Mouse (Mus musculus) C2C12 (cell line): ENCODE measurements at regions not wholly inside any gene's neighbourhood (a gene's known extent, or its start where the extent isn't known, plus 50 kb on each side); places are given as distances from the start of the nearest gene placed in this dataset.

Experiments
- CEBPB ChIP-seq: IDR thresholded peaks from one replicate; pipeline ENCODE4 v1.6.1; 2011; ENCODE audit warnings: low read depth, mild to moderate bottlenecking, control low read depth, moderate library complexity
- CTCF ChIP-seq: IDR thresholded peaks from one replicate; pipeline ENCODE4 v1.5.1; 2011; ENCODE audit not compliant: control insufficient read depth, insufficient read depth, insufficient read length
- MAX ChIP-seq: IDR thresholded peaks from one replicate; pipeline ENCODE4 v1.6.1; 2011; ENCODE audit warnings: mild to moderate bottlenecking, control low read depth
- MYOD1 ChIP-seq: IDR thresholded peaks from one replicate; pipeline ENCODE4 v1.6.1; 2011; ENCODE audit warnings: low read depth; ENCODE audit not compliant: control insufficient read depth, insufficient read length
- MYOG ChIP-seq: IDR thresholded peaks from one replicate; pipeline ENCODE4 v1.6.1; 2011; ENCODE audit not compliant: control insufficient read depth, insufficient read length; ENCODE audit errors: extremely low read depth
- USF1 ChIP-seq: IDR thresholded peaks from one replicate; pipeline ENCODE4 v1.6.1; 2011; ENCODE audit warnings: low read depth, mild to moderate bottlenecking, control low read depth, moderate library complexity

DNA sequence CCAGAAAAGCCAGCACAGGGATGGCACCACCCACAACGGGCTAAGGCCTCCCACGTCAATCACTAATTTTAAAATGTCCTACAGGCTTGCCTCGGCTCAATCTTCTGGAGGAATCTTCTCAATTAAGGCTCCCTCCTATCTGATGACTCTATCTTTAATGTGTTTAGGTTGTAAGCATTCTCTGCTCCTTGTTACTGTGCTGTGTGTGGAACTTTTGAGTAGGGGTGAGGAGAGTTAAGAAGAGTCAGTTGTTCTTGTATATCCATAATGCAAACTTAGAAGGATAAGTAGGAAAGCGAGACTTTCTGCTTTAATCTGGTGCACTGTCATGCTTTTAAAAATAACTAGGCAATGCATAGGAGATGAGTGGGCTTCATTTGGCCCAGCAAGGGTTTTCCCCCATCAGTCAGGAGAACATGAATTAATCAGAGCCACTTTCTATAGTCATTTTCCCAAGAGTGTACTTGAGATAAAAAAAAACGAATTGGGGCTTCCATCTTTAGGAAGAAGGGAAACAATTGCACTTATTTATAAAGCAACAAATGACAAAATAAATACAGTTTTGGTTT lies 87.2 kb upstream of the Pfn2 start:
- TF ChIP-seq CTCF (no peak), MYOG (no peak), MYOD1 (no peak), USF1 (no peak), CEBPB (no peak), MAX (no peak)
